In the genomic region with DNA sequence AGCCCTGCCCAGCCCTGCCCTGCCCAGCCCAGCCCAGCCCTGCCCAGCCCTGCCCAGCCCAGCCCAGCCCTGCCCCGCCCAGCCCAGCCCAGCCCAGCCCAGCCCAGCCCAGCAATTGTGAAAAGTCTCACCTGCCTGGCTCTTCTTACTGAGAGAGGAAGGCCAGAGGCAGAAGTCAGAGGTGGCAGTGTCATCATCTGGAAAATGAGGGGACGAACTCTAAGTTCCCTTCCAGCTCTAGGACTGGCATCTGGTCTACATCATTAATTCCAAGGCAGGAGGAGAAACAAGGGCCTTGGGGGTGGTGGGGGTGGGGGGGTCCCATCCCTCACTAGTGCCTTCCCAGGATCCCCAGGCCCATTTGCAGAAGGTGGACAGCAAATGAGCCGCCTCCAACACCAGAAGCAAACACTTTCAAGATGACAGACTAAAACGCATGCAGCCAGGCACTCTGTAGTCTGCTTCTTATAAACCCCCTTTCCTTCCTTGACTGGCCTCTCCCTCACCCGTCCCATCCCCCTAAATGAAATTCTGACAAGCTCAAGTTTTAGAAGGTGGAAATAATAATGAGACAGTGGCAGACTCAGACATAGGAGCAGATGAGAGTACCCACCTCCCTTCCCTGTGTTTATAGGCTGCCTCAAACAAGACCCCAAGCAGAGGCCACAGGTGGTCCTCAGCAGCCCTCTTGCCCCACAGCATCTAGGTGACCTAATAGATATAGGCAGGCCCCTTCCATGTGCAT, we compare ENCODE assay signal across 24 mouse cellular contexts.
DNase-seq lines count a peak whose midpoint lies in the region; ATAC-seq and TF ChIP-seq lines count a peak whose summit lies in the region.
"Had no signal": no experiment of that assay in that cellular context is flagged by ENCODE, and none has a peak within 500 bp of the region (broad histone marks: within the 10 kb centered on the region; RNA-seq: fewer than 3 reads in every experiment).

No protein-coding gene starts in this region.

- H3K79me2 ChIP-seq in CH12.LX (replicated peaks; ENCODE audit: control insufficient read depth, extremely low read depth, insufficient read depth, poor library complexity, severe bottlenecking) = peaks cover 12% of the 10 kb centered on the region

- DNase-seq in CD4-positive helper T cell, adult 2 months (ENCODE audit: low read depth, low spot score) = peak; percentile 19
- DNase-seq in CH12.LX (ENCODE audit: extremely low read depth) = no peak
- peak; percentile 57 for DNase-seq in induced T-regulatory cell, adult 2 months (ENCODE audit: low read depth)
- peak; percentile 21 for DNase-seq in stomach, postnatal 0 days (ENCODE audit: low spot score)
- DNase-seq in cerebellum, adult 8-10 months = no peak
- DNase-seq: adrenal gland, postnatal 10 days; adrenal gland, postnatal 36 days; cerebellum, adult 18-20 months; cerebellum, adult 9-11 months; cerebellum, postnatal 25 days; gastrocnemius, postnatal 10 days; gastrocnemius, postnatal 36 days; heart, adult 2 months; heart, postnatal 14 days; heart, postnatal 4 days had no signal

- H3K4me3 ChIP-seq in CH12.LX (replicated peaks in 1 of 3; ENCODE audit: low read depth in 2 of 3, low read length in 2 of 3, poor library complexity in 1 of 3) = no peak overlapping the region
- no peak overlapping the region for H3K4me3 ChIP-seq in stomach, postnatal 0 days (ENCODE audit: low read depth, low read length)
- no peak overlapping the region for H3K4me3 ChIP-seq in kidney, embryonic 15.5 days (replicated peaks)
- H3K4me3 ChIP-seq: forebrain, embryonic 10.5 days; forebrain, embryonic 13.5 days; heart, adult 2 months; heart, embryonic 10.5 days; heart, embryonic 13.5 days; hindbrain, embryonic 15.5 days had no signal

- no peak for TF ChIP-seq RAD21 in CH12.LX (IDR thresholded peaks at IDR 0.05; ENCODE audit: low read depth, low read length)

- in situ Hi-C loops in CH12.LX (cut with MboI; ENCODE audit: low pct_ligation_motif_present, low pct_unique_long_range_greater_than_20kb, low sequenced_read_pairs) = no loop called here

- no peak for ATAC-seq in stomach, postnatal 0 days (ENCODE audit: low FRiP score, low TSS enrichment)
- no peak for ATAC-seq in kidney, embryonic 15.5 days (replicated peaks; ENCODE audit: low FRiP score)
- ATAC-seq: forebrain, embryonic 13.5 days; forebrain, embryonic 16.5 days; Patski had no signal

- no peak for TF ChIP-seq CTCF in CH12.LX (conservative IDR thresholded peaks at IDR 0.05 in 1 of 2, IDR thresholded peaks at IDR 0.05 in 1 of 2; ENCODE audit: low read depth in 2 of 2, low read length in 2 of 2)
- no peak for TF ChIP-seq CTCF in stomach, postnatal 0 days (IDR thresholded peaks at IDR 0.05; ENCODE audit: low read depth)

- H3K27me3 ChIP-seq in CH12.LX (replicated peaks) = no peaks in the 10 kb centered on the region
- H3K27me3 ChIP-seq in stomach, postnatal 0 days (ENCODE audit: control insufficient read depth, insufficient read depth, low read length) = no peaks in the 10 kb centered on the region
- 0 out of 2 replicates have a peak, but pooled peaks cover 3% of the 10 kb centered on the region for H3K27me3 ChIP-seq in kidney, embryonic 15.5 days
- H3K27me3 ChIP-seq: forebrain, embryonic 13.5 days; hindbrain, embryonic 15.5 days; Patski had no signal

- H3K4me2 ChIP-seq in CH12.LX (ENCODE audit: insufficient read depth, low read depth, poor library complexity, severe bottlenecking) = peak overlapping the region; percentile 53
- no peak overlapping the region for H3K4me2 ChIP-seq in stomach, postnatal 0 days (replicated peaks; ENCODE audit: low read depth)
- no peak overlapping the region for H3K4me2 ChIP-seq in kidney, embryonic 15.5 days
- H3K4me2 ChIP-seq: forebrain, embryonic 13.5 days; heart, embryonic 13.5 days; hindbrain, embryonic 15.5 days had no signal

- no peaks in the 10 kb centered on the region for H3K36me3 ChIP-seq in CH12.LX (replicated peaks in 1 of 2; ENCODE audit: control insufficient read depth in 1 of 2, insufficient read depth in 1 of 2, low read length in 1 of 2)
- no peaks in the 10 kb centered on the region for H3K36me3 ChIP-seq in stomach, postnatal 0 days (ENCODE audit: control insufficient read depth, insufficient read depth, low read length)
- no peaks in the 10 kb centered on the region for H3K36me3 ChIP-seq in kidney, embryonic 15.5 days
- H3K36me3 ChIP-seq: forebrain, embryonic 10.5 days; G1E; heart, embryonic 10.5 days; heart, embryonic 13.5 days; hindbrain, embryonic 15.5 days had no signal

- 0 out of 2 replicates have a peak, but pooled peaks have one; percentile 30 for TF ChIP-seq POLR2A in CH12.LX (IDR thresholded peaks at IDR 0.05; ENCODE audit: low read depth, low read length)

- H3K9ac ChIP-seq in CH12.LX (ENCODE audit: insufficient read depth, low read depth) = peak overlapping the region; percentile 47
- no peak overlapping the region for H3K9ac ChIP-seq in stomach, postnatal 0 days (ENCODE audit: low read length)
- H3K9ac ChIP-seq in kidney, embryonic 15.5 days = no peak overlapping the region
- H3K9ac ChIP-seq: forebrain, embryonic 13.5 days; heart, embryonic 13.5 days; hindbrain, embryonic 15.5 days had no signal

- H3K27ac ChIP-seq in CH12.LX (ENCODE audit: insufficient read depth, low read depth) = peak overlapping the region; percentile 93
- H3K27ac ChIP-seq in stomach, postnatal 0 days (replicated peaks) = no peak overlapping the region
- H3K27ac ChIP-seq in kidney, embryonic 15.5 days = no peak overlapping the region
- H3K27ac ChIP-seq: forebrain, embryonic 10.5 days; forebrain, embryonic 13.5 days; heart, adult 2 months; heart, embryonic 10.5 days; heart, embryonic 13.5 days; hindbrain, embryonic 15.5 days had no signal

- no peaks in the 10 kb centered on the region for H3K9me3 ChIP-seq in CH12.LX (replicated peaks; ENCODE audit: low read length)
- no peaks in the 10 kb centered on the region for H3K9me3 ChIP-seq in stomach, postnatal 0 days (ENCODE audit: control insufficient read depth, low read length)
- no peaks in the 10 kb centered on the region for H3K9me3 ChIP-seq in kidney, embryonic 15.5 days (replicated peaks)
- H3K9me3 ChIP-seq: forebrain, embryonic 10.5 days; forebrain, embryonic 13.5 days; heart, embryonic 10.5 days; heart, embryonic 13.5 days; hindbrain, embryonic 15.5 days had no signal

- 58% methylated on average over 5 of the region's 5 CpGs for WGBS in stomach, postnatal 0 days
- 48% methylated on average over 5 of the region's 5 CpGs for WGBS in kidney, embryonic 15.5 days

- TF ChIP-seq EP300 in CH12.LX (IDR thresholded peaks at IDR 0.05; ENCODE audit: low read length) = no peak; the same call in 1 of the 2 replicates
- no peak for TF ChIP-seq EP300 in stomach, postnatal 0 days (optimal IDR thresholded peaks at IDR 0.05)

- dilution Hi-C loops in CH12.LX (cut with MboI; ENCODE audit: extremely low pct_ligation_motif_present, extremely low pct_unique_long_range_greater_than_20kb, low sequenced_read_pairs) = no loop called here

- H3K4me1 ChIP-seq in CH12.LX (ENCODE audit: control insufficient read depth in 1 of 2, insufficient read depth in 2 of 2) = peaks cover 18 to 29% of the 10 kb centered on the region in 2 experiments
- no peaks in the 10 kb centered on the region for H3K4me1 ChIP-seq in stomach, postnatal 0 days (replicated peaks; ENCODE audit: control insufficient read depth, insufficient read depth)
- H3K4me1 ChIP-seq in kidney, embryonic 15.5 days = peaks cover 11% of the 10 kb centered on the region
- H3K4me1 ChIP-seq: heart, embryonic 13.5 days had no signal

TF ChIP-seq in CH12.LX, 34 proteins besides CTCF, POLR2A, EP300 and RAD21:
- TF ChIP-seq TCF12 (IDR thresholded peaks at IDR 0.05; ENCODE audit: low read depth, low read length) = peak; percentile 50; the same call in 1 of the 2 replicates
- TF ChIP-seq ZMIZ1 (IDR thresholded peaks at IDR 0.05; ENCODE audit: low read depth, low read length) = peak; percentile 41; the same call in 1 of the 2 replicates
- no peak for TF ChIP-seq KAT2A (IDR thresholded peaks at IDR 0.05; ENCODE audit: insufficient replicate concordance, low read length)
- TF ChIP-seq CHD2 (IDR thresholded peaks at IDR 0.05; ENCODE audit: low read length) = no peak
- no peak for TF ChIP-seq ZNF384 (IDR thresholded peaks at IDR 0.05; ENCODE audit: low read depth, low read length)
- TF ChIP-seq POLR2AphosphoS2 (IDR thresholded peaks at IDR 0.05; ENCODE audit: low read depth, low read length) = no peak
- no peak for TF ChIP-seq ETS1 (conservative IDR thresholded peaks at IDR 0.05; ENCODE audit: low read depth, low read length)
- TF ChIP-seq TBP (conservative IDR thresholded peaks at IDR 0.05; ENCODE audit: low read depth, low read length) = peak; percentile 43; the same call in 1 of the 2 replicates

Comparison
In these comparisons a context has a peak if more than half of its experiments do, and no peak if none do; other contexts are left out.
1. DNase-seq: peak in CD4-positive helper T cell, adult 2 months (single experiment), induced T-regulatory cell, adult 2 months (single experiment) and stomach, postnatal 0 days (single experiment); none in CH12.LX (single experiment) and cerebellum, adult 8-10 months (single experiment).